Mouse (Mus musculus): ENCODE data around the gene Csf3. TPM values are rescaled to one million over a fixed set of nuclear protein-coding genes. Genes with fewer than 3 reads are reported as not detected.
A peak's percentile ranks its signal among the peaks of the same experiment; 100 is the strongest.

Gene Csf3
- polyA plus RNA-seq, 1 experiment = not detected

- no peaks in the 10 kb centered on the region for H3K9me3 ChIP-seq (ENCODE audit: control insufficient read depth, low read length)
- H3K4me1 ChIP-seq (ENCODE audit: control insufficient read depth) = peaks cover 95% of the 10 kb centered on the region
- TF ChIP-seq TAL1 (IDR thresholded peaks at IDR 0.05; ENCODE audit: low read length) (no peak), GATA1 (IDR thresholded peaks at IDR 0.05; ENCODE audit: low read length) (no peak)
- H3K4me3 ChIP-seq (replicated peaks) = peak overlapping the region; percentile 84
- peaks cover 12% of the 10 kb centered on the region for H3K36me3 ChIP-seq (ENCODE audit: control insufficient read depth)
- no peaks in the 10 kb centered on the region for H3K27me3 ChIP-seq (ENCODE audit: control insufficient read depth)
These were observed 41.6 kb downstream of the Csf3 start for GRCm38 (mm10) chr11:98742397-98743291.

GRCm38 (mm10) chr11:98743655-98744345 lies 42.7 kb downstream of the Csf3 start:
- peak overlapping the region; percentile 24 for H3K4me3 ChIP-seq (replicated peaks)
- peaks cover 12% of the 10 kb centered on the region for H3K36me3 ChIP-seq (ENCODE audit: control insufficient read depth)
- peaks cover 95% of the 10 kb centered on the region for H3K4me1 ChIP-seq (ENCODE audit: control insufficient read depth)
- no peaks in the 10 kb centered on the region for H3K9me3 ChIP-seq (ENCODE audit: control insufficient read depth, low read length)
- H3K27me3 ChIP-seq (ENCODE audit: control insufficient read depth) = no peaks in the 10 kb centered on the region
- TF ChIP-seq GATA1 (IDR thresholded peaks at IDR 0.05; ENCODE audit: low read length) = no peak
- TF ChIP-seq TAL1 (IDR thresholded peaks at IDR 0.05; ENCODE audit: low read length) = no peak

- TF ChIP-seq GATA1 (IDR thresholded peaks at IDR 0.05; ENCODE audit: low read length) (no peak), TAL1 (IDR thresholded peaks at IDR 0.05; ENCODE audit: low read length) (no peak)
- peaks cover 96% of the 10 kb centered on the region for H3K4me1 ChIP-seq (ENCODE audit: control insufficient read depth)
- H3K9me3 ChIP-seq (ENCODE audit: control insufficient read depth, low read length) = no peaks in the 10 kb centered on the region
- no peaks in the 10 kb centered on the region for H3K27me3 ChIP-seq (ENCODE audit: control insufficient read depth)
- no peak overlapping the region for H3K4me3 ChIP-seq (replicated peaks)
- H3K36me3 ChIP-seq (ENCODE audit: control insufficient read depth) = peaks cover 16% of the 10 kb centered on the region
These were observed 43.5 kb downstream of the Csf3 start for GRCm38 (mm10) chr11:98744456-98745019.

DNA sequence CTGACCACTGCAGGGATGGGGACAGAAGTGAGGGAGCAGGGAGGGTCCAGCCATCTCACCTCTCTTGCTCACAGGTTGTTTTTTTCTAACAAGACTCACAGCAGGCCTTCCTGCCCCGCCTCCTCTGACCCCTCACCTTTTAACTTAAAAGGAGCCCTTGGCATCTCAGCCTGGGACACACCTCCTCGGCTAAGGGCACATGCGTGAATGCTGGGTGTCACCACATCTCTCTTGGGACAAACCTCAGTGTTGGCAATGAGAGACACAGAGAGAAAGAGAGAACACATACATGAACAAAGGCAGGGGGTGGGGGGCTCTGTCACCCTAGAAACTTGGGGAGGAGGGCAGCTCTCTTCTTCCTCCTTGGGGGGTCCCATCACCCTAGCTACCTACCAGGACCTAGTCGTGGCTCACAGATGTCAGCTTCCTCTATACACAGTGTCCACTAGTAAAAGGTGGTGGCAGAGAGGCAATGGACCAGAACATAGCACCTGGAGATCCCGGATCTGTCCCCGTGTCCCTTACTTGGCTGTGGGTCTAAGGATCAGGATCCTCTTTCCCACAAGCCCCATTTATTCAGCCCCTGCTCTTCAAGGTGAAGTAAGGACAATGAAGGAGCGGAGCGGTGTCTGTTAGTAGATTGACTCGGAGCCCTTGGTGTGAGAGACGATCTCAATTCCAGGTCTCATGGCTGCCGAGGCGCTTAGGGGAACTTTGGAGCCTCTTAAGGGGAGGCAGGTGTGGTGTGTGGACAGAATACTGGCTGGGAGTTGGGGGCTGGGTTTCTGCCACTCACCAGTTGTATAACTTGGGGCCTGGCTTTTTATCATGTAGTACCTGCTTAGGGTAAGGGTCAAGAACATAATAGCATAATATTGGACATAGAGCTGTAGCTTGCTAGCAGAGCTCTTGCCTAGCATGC lies 45.1 kb downstream of the Csf3 start:
- Histone ChIP-seq H3K4me1 (ENCODE audit: control insufficient read depth) (peaks cover 96% of the 10 kb centered on the region), H3K27me3 (ENCODE audit: control insufficient read depth) (no peaks in the 10 kb centered on the region), H3K36me3 (ENCODE audit: control insufficient read depth) (peaks cover 21% of the 10 kb centered on the region), H3K9me3 (ENCODE audit: control insufficient read depth, low read length) (no peaks in the 10 kb centered on the region), H3K4me3 (replicated peaks) (no peak overlapping the region)
- TF ChIP-seq TAL1 (IDR thresholded peaks at IDR 0.05; ENCODE audit: low read length) (no peak), GATA1 (IDR thresholded peaks at IDR 0.05; ENCODE audit: low read length) (no peak)

DNA sequence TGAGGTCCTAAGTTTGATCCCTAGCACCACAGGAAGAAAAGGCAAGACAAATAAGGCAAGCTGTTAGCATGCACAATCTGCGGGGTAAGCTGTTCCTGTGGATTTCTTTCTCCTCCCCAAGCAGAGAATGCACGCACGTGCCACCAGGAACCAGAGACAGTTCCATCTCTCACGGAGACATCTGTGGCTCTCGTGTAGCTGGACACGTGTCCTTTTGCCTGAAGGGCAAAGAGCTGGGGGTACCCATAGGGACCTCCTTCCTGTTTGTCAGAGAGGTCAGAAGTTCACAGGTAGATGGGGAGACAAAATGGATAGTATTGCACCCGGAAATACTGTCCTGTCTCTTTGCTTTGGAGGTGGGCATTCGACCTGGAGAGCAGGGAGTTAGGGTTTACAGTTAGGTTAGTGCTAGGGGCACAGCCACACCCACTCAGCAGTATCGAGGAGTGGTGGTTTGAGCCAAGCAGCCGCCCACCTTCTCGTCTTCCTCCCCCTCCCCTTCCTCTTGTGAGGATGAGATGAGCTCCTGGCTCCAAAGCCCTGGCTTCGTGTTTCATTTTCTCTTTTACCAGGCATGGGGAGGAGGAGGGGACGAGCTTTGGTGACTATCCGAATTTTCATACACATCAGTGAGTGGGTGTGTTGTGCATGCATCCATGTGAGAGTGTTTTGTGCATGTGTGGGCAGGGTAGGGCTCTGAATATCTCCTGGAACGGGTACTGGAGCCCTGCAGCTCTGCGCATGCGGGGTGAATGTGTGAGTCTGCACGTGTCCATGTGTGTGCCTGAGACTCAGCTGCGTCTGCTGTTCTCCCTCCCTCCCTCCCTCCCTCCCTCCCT lies 46.0 kb downstream of the Csf3 start:
- Histone ChIP-seq H3K4me1 (ENCODE audit: control insufficient read depth) (peaks cover 99% of the 10 kb centered on the region), H3K27me3 (ENCODE audit: control insufficient read depth) (no peaks in the 10 kb centered on the region), H3K9me3 (ENCODE audit: control insufficient read depth, low read length) (no peaks in the 10 kb centered on the region), H3K4me3 (replicated peaks) (peak overlapping the region; percentile 53), H3K36me3 (ENCODE audit: control insufficient read depth) (peaks cover 21% of the 10 kb centered on the region)
- TF ChIP-seq GATA1 (IDR thresholded peaks at IDR 0.05; ENCODE audit: low read length) (no peak), TAL1 (IDR thresholded peaks at IDR 0.05; ENCODE audit: low read length) (no peak)

DNA sequence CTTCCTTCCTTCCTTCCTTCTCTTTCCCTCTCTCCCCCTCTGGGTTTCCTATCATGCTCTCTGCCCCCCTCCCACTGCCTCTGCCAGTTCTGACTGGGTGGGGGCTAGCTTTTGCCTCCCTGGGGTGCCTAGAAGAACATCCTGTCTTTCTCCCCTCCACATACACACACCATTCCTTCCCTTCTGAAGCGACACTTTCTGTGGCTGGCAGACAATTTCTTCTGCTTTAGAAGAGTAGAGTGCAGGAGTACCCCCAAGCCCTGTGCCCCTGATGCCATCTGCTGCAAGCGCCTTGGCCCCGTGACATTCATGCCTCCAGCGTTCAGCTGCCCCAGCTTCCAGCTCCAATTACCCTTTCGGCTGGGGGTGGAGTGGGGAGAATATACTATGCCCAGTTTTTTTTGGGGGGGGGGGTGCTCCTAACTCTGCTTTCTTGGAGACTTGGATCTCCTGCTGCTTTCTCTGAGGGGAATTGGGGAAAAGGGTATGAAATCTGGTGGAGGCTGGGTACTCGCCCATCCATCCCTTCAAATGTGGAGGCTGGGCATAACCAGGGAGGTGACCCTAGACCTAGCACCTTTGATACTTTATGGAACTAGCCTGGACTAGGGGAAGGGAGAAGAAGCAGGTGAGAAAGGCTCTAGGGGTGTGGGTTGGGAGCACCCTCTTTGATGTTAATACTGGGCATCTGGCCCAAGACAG lies 46.9 kb downstream of the Csf3 start:
- TF ChIP-seq TAL1 (IDR thresholded peaks at IDR 0.05; ENCODE audit: low read length) = no peak
- no peak for TF ChIP-seq GATA1 (IDR thresholded peaks at IDR 0.05; ENCODE audit: low read length)
- Histone ChIP-seq H3K27me3 (ENCODE audit: control insufficient read depth) (no peaks in the 10 kb centered on the region), H3K36me3 (ENCODE audit: control insufficient read depth) (peaks cover 30% of the 10 kb centered on the region), H3K9me3 (ENCODE audit: control insufficient read depth, low read length) (no peaks in the 10 kb centered on the region), H3K4me1 (ENCODE audit: control insufficient read depth) (peaks cover 99% of the 10 kb centered on the region), H3K4me3 (replicated peaks) (peak overlapping the region; percentile 7)

DNA sequence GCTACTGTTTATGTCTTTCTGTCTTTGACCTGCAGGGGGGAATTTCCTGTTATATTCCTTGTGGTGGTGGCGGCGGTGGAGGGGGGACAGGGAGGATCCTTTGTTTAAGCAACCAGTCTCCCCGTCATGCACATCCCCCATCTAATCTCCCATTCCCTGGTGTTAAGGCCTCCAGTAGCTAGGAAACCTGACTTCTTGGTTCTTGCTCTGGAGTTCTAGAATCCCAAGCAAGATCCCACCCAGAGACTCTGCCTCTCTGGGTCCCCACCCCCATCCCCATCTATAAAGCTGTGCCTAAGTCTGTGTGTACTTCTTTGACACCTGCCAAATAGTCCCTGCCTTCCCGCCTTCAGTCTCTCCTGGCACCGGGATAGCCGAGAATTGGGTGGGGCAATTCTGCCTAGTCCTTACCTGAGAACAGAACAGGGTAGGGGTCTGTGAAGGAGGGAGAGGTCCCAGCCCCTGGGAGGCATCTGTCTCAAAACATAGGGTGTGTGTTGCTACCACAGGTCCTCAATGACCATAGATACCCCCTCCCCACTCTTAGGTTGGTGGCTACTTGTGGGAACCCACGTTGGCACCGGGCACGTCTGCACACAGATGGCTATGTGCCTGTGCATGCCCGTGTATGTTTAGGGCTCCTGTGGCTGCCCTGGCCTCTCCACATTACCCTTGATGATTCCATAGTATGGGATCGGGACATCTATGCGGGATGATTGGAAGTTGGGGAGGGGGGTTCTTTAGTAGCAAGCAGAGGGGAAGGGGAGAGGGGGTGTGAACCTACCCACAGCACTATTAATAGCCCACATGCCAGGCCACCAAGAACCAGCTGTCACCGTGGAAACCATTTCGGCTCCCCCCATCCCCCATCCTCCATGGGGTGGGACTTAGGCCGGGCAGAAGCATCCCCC lies 47.7 kb downstream of the Csf3 start:
- H3K9me3 ChIP-seq (ENCODE audit: control insufficient read depth, low read length) = no peaks in the 10 kb centered on the region
- no peak for TF ChIP-seq GATA1 (IDR thresholded peaks at IDR 0.05; ENCODE audit: low read length)
- no peak for TF ChIP-seq TAL1 (IDR thresholded peaks at IDR 0.05; ENCODE audit: low read length)
- H3K36me3 ChIP-seq (ENCODE audit: control insufficient read depth) = peaks cover 38% of the 10 kb centered on the region
- H3K4me1 ChIP-seq (ENCODE audit: control insufficient read depth) = peaks cover 99% of the 10 kb centered on the region
- no peak overlapping the region for H3K4me3 ChIP-seq (replicated peaks)
- no peaks in the 10 kb centered on the region for H3K27me3 ChIP-seq (ENCODE audit: control insufficient read depth)
